Mouse (Mus musculus): ENCODE results near the gene Hsd17b13. TPM values are rescaled to one million over a fixed set of nuclear protein-coding genes. Genes with fewer than 3 reads are reported as not detected.
"Not testable (repeated sequence)": the region's sequence is repeated elsewhere in the genome, so short reads cannot be mapped to it uniquely, and the experiment has no call there.

Gene Hsd17b13
- total RNA-seq, 2 experiments from 2014 or later, result not detected

GRCm38 (mm10) chr5:103992831-103993230 lies 15.6 kb upstream of the Hsd17b13 start:
- no peak for ATAC-seq (replicated peaks; ENCODE audit: poor library complexity, severe bottlenecking)

- ATAC-seq (replicated peaks; ENCODE audit: poor library complexity, severe bottlenecking), result no peak
Measured at GRCm38 (mm10) chr5:103980705-103981560, 3.7 kb upstream of the Hsd17b13 start.

GRCm38 (mm10) chr5:103977907-103978570 lies 829 bp upstream of the Hsd17b13 start:
- ATAC-seq (replicated peaks; ENCODE audit: poor library complexity, severe bottlenecking), result peak; percentile 78

DNA sequence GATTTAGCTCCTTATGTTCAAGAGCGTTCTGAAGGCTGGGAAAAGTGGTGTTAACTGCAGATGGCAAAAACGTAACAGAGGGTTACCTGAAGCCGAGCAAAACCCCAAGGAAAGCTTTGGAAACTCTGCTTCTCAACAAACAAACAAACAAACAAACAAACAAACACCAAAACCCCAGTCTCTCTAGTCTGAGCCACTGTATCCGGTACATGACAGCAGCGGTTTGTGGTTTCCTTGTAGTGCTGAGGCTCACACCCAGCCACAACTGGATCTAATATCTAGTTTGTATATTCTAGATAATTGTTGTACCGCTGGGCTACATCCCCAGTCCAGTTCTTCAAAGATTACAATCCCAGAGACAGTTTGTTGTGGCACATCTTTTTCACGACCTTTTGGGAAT lies 1.5 kb downstream of the Hsd17b13 start:
- no peak; the same call in 1 of the 2 replicates for ATAC-seq (replicated peaks; ENCODE audit: poor library complexity, severe bottlenecking)

DNA sequence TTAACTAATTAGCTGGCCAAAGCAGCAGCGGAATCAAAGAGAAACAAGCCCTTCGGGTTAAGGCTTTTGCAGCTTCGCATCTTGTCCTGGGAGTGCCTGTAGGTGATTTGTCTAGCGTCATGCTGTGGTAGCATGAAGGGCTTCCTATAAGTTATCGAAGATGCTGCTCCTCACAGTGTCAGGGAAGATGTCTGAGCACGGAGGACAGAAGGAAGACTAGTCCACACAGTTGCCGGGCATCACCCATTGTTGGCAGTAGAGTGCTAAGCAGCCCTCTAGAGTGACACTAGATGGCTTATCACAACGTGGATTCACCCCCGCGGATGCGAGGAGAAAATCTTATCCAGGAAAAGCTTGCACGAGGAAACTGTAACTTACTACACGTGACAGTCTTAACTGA lies 4.4 kb downstream of the Hsd17b13 start:
- ATAC-seq (replicated peaks; ENCODE audit: poor library complexity, severe bottlenecking), result peak; percentile 21; the same call in 1 of the 2 replicates

- ATAC-seq (replicated peaks; ENCODE audit: poor library complexity, severe bottlenecking), result peak; percentile 47
Measured at GRCm38 (mm10) chr5:103972379-103972778, 4.8 kb downstream of the Hsd17b13 start.

- no peak for ATAC-seq (replicated peaks; ENCODE audit: poor library complexity, severe bottlenecking)
Measured at GRCm38 (mm10) chr5:103971051-103971450, 6.2 kb downstream of the Hsd17b13 start.

DNA sequence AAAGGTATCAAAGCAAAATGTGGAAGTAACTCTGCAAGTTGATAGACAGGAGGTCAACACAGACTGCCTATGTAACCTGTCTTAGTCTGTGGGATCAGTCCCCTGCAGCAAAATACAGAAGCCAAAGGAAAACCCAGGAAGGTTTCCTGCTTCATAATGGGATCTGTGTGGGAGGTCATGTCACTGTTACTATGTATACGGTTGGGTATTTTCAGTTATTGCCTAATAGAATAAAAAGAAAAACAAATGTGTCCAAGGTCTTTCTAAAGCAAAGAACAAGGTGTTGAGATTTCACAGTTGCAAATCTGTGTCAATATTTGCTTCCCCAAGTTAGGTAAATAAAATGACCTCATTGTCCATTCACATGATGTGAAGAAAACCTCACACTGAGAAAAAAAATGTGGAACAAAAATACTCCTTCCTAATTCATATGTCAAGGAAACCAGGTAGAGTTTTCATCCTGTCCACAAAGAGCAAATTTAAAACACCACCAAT lies 14.2 kb downstream of the Hsd17b13 start:
- no peak for ATAC-seq (replicated peaks; ENCODE audit: poor library complexity, severe bottlenecking)

- no peak for ATAC-seq (replicated peaks; ENCODE audit: poor library complexity, severe bottlenecking)
Measured at GRCm38 (mm10) chr5:103954638-103955037, 22.6 kb downstream of the Hsd17b13 start.

DNA sequence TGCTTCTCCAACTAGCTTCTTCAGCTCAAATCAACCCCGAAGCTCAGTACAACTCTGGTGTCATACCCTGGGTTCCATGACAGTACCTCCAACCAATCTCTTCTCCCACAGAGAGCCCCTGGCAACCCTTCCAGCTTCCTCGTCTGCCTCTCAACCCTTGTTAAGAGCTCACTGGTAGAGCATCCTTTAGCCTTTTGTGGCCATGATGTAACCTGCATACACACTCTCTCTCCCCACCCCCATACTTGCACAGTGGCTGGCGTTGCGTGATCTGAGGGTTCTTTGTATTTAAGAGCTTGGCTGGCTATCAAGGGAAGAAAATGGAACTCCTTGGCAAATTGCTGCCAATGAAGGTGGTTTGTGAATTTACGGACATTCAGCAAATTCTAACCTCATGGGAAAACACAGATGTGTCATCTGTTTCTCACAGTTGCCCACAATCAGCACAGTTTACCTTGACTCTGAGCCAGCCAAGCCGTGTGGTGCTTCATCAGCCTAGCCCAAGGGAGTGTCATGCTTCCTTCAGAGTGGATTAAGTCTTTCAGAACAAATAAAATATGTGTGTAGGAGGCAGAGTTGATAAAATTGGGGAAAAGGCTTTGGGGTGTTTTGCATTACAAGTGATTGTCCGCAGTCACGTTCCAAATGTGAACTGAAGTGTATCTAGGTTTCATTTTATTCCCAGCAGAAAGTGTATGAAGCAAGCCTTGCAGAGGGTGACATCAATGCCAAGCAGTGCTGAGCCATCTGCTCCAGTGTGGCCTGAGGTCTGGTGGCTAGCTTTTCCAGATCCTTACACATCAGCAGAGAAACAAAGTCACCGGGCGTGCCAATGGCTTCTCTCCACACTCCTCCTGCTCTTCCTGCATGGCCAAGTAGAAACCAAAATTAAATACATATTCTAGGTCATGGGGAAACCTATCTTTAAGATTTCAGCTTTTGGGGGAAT lies 23.8 kb downstream of the Hsd17b13 start:
- no peak for ATAC-seq (replicated peaks; ENCODE audit: poor library complexity, severe bottlenecking)

DNA sequence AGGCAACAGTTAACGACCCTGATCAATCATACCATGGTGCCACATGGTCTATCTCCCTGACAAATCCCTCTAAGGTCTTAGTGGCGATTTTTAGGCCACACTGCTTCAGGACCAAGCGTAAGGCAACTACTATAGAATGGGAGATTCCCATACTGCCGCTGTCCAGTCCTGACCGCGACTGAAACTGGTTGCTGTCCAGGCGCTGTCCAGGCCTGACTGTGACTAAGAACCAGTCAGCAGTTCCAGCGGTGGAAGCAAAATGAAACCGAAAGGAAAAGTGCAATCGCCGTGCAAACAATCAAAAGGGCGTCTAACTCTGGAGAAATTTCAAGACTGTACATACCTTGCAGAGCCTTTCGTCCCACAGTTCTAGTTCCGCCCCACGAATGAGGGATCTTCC lies 27.1 kb downstream of the Hsd17b13 start:
- ATAC-seq (replicated peaks; ENCODE audit: poor library complexity, severe bottlenecking), result not testable (repeated sequence)

DNA sequence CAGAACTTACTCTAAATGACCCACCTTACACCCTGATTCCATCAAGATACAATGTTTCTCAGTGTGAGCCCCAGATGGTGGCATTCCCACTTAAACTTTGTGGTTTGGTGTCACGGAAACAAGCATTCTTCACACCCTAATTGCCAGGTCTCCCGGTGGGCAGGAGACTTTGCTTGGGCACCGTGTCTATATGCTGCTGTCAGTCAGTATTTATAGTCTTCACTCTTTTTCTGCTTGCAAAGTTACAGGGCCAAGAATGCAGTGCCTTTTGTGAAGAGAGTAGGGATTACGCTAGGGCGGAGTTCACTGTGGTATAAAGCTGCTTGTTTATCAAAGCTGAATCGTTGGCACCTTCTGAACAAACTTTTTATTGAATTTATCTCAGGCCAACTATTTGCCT lies 34.0 kb downstream of the Hsd17b13 start:
- ATAC-seq (replicated peaks; ENCODE audit: poor library complexity, severe bottlenecking), result no peak

GRCm38 (mm10) chr5:103939856-103940255 lies 37.4 kb downstream of the Hsd17b13 start:
- no peak for ATAC-seq (replicated peaks; ENCODE audit: poor library complexity, severe bottlenecking)

GRCm38 (mm10) chr5:103939350-103939652 lies 37.9 kb downstream of the Hsd17b13 start:
- no peak for ATAC-seq (replicated peaks; ENCODE audit: poor library complexity, severe bottlenecking)

GRCm38 (mm10) chr5:103938547-103939349 lies 38.5 kb downstream of the Hsd17b13 start:
- no peak for ATAC-seq (replicated peaks; ENCODE audit: poor library complexity, severe bottlenecking)

GRCm38 (mm10) chr5:103936906-103937589 lies 40.2 kb downstream of the Hsd17b13 start:
- peak; percentile 65 for ATAC-seq (replicated peaks; ENCODE audit: poor library complexity, severe bottlenecking)

- not testable (repeated sequence) for ATAC-seq (replicated peaks; ENCODE audit: poor library complexity, severe bottlenecking)
Measured at GRCm38 (mm10) chr5:103931924-103932323, 45.3 kb downstream of the Hsd17b13 start.

DNA sequence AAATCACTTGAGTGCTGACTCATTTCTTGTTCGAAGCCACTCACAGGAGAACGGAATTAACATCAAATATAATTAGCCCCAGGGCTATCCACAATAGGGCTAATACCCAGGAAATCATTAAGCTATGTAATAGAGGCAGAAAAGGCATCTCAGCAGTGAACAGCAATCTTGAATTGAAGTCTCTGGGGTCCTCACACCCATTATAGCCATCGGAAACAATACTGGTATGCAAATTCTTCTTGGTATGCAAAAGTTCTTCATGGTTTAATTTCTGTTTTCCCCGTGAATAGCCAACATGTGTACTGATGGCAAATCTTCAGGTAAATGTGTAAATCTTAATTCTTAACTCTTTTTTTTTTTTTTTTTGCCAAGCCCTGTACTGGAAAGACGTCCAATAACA lies 46.7 kb downstream of the Hsd17b13 start:
- ATAC-seq (replicated peaks; ENCODE audit: poor library complexity, severe bottlenecking), result no peak

DNA sequence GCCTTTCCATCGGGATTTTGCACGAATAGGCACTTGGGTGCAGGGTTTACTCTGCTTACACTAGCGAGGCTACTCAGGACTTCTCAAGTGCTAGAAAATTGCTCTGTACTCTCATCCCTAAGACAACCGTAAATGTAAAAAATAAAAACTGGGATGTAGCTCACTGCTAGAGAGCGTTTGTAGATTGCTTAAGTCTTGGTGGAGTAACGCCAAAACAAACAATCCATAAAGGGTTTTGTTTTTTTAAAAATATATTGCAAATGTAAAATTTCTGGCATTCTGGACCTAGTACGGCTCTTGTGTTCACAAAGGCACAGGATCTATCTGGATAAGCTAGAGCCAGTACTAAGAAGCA lies 49.0 kb downstream of the Hsd17b13 start:
- no peak for ATAC-seq (replicated peaks; ENCODE audit: poor library complexity, severe bottlenecking)
